Mouse (Mus musculus) heart, embryonic 16.5 days (tissue): ENCODE results near the gene Tsc22d2. TPM values are rescaled to one million over a fixed set of nuclear protein-coding genes. Genes with fewer than 3 reads are reported as not detected.

Experiments
- ATAC-seq: fragments of 200-750 bp; cut with Nextera tagmentation; replicated peaks from 2 replicates; pipeline ENCODE4 v1.8.0; 2017; ENCODE audit warnings: moderate number of reproducible peaks; ENCODE audit not compliant: insufficient read depth, low FRiP score; ENCODE audit errors: extremely low read depth
- H3K27ac ChIP-seq: fragments of 300-500 bp; sonication (generic); 2 replicates; pipeline ENCODE4 v1.5.1; 2014; ENCODE audit warnings: mild to moderate bottlenecking, low read length, control low read depth, moderate library complexity
- H3K27me3 ChIP-seq: fragments of 300-500 bp; sonication (generic); 2 replicates; pipeline ENCODE4 v1.6.1; 2014; ENCODE audit warnings: low read length, mixed read lengths; ENCODE audit not compliant: control insufficient read depth, insufficient read depth
- H3K36me3 ChIP-seq: fragments of 300-500 bp; sonication (generic); 2 replicates; pipeline ENCODE4 v1.6.1; 2014; ENCODE audit not compliant: control insufficient read depth, insufficient read depth
- H3K4me1 ChIP-seq: fragments of 300-500 bp; sonication (generic); 2 replicates; pipeline ENCODE4 v1.6.1; 2014; ENCODE audit warnings: low read length, mixed read lengths; ENCODE audit not compliant: control insufficient read depth, insufficient read depth
- H3K4me2 ChIP-seq: fragments of 300-500 bp; sonication (generic); 2 replicates; pipeline ENCODE4 v1.6.1; 2014; ENCODE audit warnings: low read depth, mild to moderate bottlenecking, control low read depth, low read length
- H3K4me3 ChIP-seq: fragments of 300-500 bp; sonication (generic); 2 replicates; pipeline ENCODE4 v1.5.1; 2014; ENCODE audit warnings: mild to moderate bottlenecking, control low read depth, low read length
- H3K9ac ChIP-seq: fragments of 300-500 bp; sonication (generic); 2 replicates; pipeline ENCODE4 v1.6.1; 2014; ENCODE audit warnings: low read length, control low read depth
- H3K9me3 ChIP-seq: fragments of 300-500 bp; sonication (generic); replicated peaks from 2 replicates; pipeline ENCODE4 v1.6.1; 2016; ENCODE audit warnings: low read length; ENCODE audit not compliant: control insufficient read depth
- WGBS: fragments of 180-500 bp; shearing (Covaris S2); extraction: QIAGEN DNeasy Blood & Tissue Kit; methylation state at CpG from one replicate; pipeline ENCODE4 v1.1.7; 2014; 5-methylcytosine and 5-hydroxymethylcytosine counted together
- polyA plus RNA-seq: library from polyadenylated mRNA; unstranded; fragments of >200 nt; fragmentation: Nextera tagmentation; extraction: Ambion mirVana; gene quantifications from 2 replicates; pipeline ENCODE4 v1.2.1, GENCODE M21; 2015

The Tsc22d2 gene
- polyA plus RNA-seq, 1 experiment from 2014 or later, result 8.7 TPM

DNA sequence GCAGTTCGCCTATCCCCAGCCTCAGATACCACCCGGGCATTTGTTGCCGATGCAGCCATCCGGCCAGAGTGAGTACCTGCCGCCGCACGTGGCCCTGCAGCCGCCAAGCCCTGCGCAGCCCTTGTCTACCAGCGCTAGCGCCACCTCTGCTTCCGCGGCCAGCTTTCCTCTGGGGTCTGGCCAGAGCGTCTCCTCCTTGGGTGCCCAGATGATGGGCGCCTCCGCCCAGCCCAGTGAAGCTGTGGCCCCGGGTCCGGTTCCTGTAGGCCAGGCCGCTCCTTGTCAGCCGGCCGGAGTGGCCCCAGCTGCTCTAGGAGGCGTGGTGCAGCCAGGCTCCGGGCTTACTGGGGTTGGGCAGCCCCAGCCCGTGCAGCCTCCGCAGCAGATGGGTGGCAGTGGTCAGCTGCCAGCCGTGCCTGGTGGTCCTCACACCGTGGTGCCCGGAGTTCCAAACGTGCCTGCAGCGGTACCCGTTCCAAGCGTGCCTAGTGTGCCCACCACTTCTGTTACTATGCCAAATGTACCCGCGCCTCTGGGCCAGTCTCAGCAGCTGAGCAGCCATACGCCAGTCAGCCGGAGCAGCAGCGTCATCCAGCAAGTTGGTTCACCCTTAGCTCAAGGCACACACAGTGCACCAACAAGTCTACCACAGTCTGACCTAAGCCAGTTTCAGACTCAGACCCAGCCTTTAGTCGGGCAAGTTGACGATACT lies 2.4 kb downstream of the Tsc22d2 start:
- Histone ChIP-seq H3K27ac (peak overlapping the region; percentile 100), H3K9me3 (no peaks in the 10 kb centered on the region), H3K4me3 (peak overlapping the region; percentile 77), H3K27me3 (no peaks in the 10 kb centered on the region), H3K36me3 (no peaks in the 10 kb centered on the region; the same call in 1 of the 2 replicates), H3K4me1 (peaks cover 5% of the 10 kb centered on the region; the same call in 1 of the 2 replicates), H3K4me2 (peak overlapping the region; percentile 70), H3K9ac (peak overlapping the region; percentile 99)
- peak; percentile 9; the same call in 1 of the 2 replicates for ATAC-seq
- WGBS, result under 1% methylated on average over 39 of the region's 39 CpGs

DNA sequence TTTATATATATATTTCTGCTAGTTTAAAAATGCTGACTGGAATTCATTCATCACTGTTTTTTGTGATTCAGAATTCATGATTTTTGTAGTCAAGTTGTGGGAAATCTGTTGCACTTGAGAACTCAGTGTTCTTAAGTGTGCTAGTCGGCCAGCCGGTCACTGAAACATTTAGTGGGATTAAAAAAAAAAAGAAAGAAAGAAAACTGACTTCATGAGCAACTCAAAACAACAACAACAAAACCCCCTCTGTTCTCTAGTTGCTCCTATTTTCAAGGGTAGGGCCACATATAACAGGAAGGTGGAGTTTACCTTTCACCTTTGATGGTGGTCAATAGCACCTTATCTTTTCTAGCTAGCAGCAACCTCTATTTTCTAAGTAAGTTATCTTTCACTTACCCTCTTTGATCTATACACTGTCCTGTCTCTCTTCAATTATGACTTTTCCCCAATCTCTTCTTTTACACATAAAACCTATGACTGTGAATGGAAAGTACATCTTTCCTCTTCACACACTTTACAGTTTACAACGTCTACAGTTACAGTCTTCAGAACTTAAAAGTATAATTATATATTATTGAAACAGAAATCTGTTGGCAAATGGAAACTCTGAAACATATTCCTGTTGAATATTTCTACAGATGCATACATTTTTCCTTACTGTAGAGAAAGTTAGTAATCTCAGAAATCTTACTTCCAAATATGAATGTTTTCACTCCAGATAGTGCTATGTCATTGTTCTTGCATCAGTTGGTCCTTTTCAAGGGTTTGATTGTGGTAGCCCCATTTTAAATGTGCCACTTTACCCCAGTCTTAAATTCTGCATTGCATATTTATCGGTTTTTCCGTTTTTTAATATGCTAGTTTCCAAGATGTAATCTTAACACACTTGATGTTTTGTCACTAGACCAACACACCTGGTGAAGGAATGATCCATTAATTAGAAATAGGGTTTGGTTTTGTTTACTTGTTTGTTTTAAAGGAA lies 4.5 kb downstream of the Tsc22d2 start:
- Histone ChIP-seq H3K9me3 (no peaks in the 10 kb centered on the region), H3K4me3 (peak overlapping the region; percentile 60), H3K9ac (peak overlapping the region; percentile 99), H3K4me1 (peaks cover 5% of the 10 kb centered on the region), H3K4me2 (peak overlapping the region; percentile 79), H3K36me3 (no peaks in the 10 kb centered on the region; the same call in 1 of the 2 replicates), H3K27ac (no peak overlapping the region), H3K27me3 (no peaks in the 10 kb centered on the region)
- 24% methylated on average over 5 of the region's 5 CpGs for WGBS
- no peak for ATAC-seq

DNA sequence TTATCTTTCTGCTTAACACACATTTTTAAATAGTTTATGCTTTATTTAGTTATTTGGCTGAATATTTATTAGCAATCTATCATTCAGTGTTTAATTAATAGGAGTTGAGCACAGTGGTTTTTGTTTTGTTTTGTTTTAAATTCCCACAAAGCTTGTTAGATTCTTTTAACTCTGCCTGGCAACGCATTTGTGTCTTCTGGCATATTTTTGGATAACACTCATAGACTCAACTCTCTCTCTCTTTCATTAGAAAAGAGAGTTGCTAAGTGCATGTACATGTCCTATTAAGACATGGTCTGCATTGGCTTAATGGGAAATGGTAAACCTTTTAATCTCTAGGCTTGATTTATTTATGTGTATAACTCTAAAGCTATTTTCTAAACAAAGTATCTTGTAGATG lies 14.3 kb downstream of the Tsc22d2 start:
- 67% methylated on average over 1 of the region's 1 CpGs for WGBS

DNA sequence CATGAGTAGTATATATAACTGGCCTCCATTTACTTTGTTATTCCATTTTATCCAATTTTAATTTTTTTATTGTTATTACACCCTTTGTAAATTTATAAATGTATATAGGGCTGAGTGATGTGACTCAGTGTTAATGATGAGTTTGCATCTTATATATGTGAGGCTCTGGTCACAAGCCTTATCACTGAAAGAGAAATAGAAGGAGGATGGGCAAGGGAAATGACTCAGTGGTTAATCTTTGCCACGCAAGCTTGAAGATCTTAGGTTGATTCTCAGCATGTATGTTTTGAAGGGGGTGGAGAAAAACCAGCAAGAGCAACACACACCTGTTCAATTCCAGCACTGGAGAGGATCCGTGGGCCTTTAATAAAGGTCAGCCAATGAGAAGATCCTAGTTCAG lies 19.9 kb downstream of the Tsc22d2 start:
- Histone ChIP-seq H3K27me3 (no peaks in the 10 kb centered on the region), H3K27ac (no peak overlapping the region), H3K4me3 (no peak overlapping the region), H3K9ac (no peak overlapping the region), H3K4me2 (no peak overlapping the region), H3K9me3 (no peaks in the 10 kb centered on the region), H3K4me1 (no peaks in the 10 kb centered on the region), H3K36me3 (peaks cover 6% of the 10 kb centered on the region)
- 83% methylated on average over 2 of the region's 2 CpGs for WGBS
- ATAC-seq, result no peak

More for the DNA sequence above, 14.3 kb downstream of the Tsc22d2 start:
- H3K9ac ChIP-seq, result no peak overlapping the region
- H3K36me3 ChIP-seq, result no peaks in the 10 kb centered on the region
- no peak for ATAC-seq
- no peaks in the 10 kb centered on the region for H3K27me3 ChIP-seq
- H3K4me3 ChIP-seq, result no peak overlapping the region
- no peaks in the 10 kb centered on the region for H3K9me3 ChIP-seq
- H3K27ac ChIP-seq, result no peak overlapping the region
- no peak overlapping the region for H3K4me2 ChIP-seq
- no peaks in the 10 kb centered on the region for H3K4me1 ChIP-seq

DNA sequence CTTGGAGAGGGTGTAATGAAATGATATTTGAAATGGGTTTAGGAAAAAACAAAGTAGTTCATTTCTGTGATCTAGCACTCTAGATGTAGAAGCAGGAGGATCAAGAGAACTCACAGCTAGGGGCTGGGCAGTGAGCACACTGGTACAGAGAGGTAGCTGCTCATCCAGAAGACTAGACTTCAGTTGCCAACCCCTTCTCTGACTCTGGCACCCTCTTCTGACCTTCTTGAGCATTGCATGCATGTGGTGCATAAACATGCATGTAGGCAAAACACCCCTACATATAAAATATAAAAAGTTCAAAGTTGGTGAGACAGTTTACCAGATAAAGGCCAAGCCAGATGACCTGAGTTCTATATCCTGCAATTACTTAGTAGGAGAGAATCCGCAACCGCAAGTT lies 33.7 kb downstream of the Tsc22d2 start:
- H3K4me3 ChIP-seq, result no peak overlapping the region

DNA sequence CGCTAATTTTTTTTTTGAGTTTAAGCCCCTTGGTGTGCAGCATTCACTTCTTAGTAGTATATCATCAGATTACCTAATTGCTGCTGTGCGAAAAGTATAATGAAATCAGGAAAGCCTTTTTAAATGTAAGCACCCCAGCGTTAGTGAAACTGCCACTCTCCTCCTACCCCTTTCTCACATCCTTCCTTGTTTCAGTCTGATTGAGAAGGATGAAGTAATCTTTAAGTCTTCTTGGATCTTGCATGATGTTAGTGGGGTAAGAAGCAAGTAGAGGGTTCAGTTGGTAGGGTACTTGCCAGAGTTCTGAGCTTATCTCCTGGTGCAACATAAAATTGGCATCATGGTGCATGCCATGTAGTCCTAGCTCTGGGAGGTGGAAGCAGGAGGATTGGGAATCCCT lies 35.0 kb downstream of the Tsc22d2 start:
- Histone ChIP-seq H3K4me3 (no peak overlapping the region), H3K4me1 (no peaks in the 10 kb centered on the region), H3K9me3 (no peaks in the 10 kb centered on the region), H3K27ac (no peak overlapping the region), H3K9ac (no peak overlapping the region), H3K27me3 (no peaks in the 10 kb centered on the region), H3K4me2 (no peak overlapping the region), H3K36me3 (no peaks in the 10 kb centered on the region)
- 94% methylated on average over 3 of the region's 3 CpGs for WGBS
- no peak for ATAC-seq

More for the DNA sequence above, 33.7 kb downstream of the Tsc22d2 start:
- Histone ChIP-seq H3K27me3 (no peaks in the 10 kb centered on the region), H3K27ac (no peak overlapping the region), H3K9ac (no peak overlapping the region), H3K36me3 (no peaks in the 10 kb centered on the region), H3K4me1 (no peaks in the 10 kb centered on the region), H3K4me2 (no peak overlapping the region), H3K9me3 (no peaks in the 10 kb centered on the region)
- 97% methylated on average over 2 of the region's 2 CpGs for WGBS
- no peak for ATAC-seq

DNA sequence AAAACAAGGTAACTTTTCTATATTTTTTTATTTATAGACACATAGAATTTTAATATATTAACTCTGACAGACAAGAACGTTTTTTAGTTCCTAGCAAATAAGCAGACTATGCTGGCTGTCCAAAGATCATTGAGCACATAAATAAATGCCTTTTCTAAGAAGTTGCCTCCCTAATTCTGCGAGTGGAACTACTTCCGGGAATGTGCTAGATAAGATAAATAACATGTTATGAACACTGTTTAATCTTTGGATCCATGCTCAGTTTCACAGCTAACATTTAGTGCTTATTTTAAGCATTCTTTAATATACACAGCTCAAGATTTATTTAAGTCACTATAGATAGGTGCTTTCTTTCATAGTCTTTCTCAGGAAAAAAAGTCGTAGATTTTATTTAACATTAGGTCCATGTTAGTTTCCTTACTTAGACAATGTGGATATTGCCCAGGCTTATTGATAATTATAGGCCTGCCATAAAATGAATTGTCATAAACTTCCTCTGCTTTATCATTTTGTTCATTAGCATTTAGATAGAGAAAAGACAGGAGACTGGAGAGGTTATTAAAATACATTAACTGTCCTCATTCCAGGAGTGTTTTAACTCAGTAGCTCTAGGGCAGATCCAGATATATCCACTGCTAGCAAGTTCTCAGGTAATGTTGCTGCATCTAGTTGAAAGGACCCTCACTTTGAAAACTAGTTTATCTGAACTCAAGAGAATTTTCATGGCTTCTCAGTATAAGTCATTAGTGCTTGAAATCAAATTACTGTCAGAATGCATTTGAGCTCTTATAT lies 40.1 kb downstream of the Tsc22d2 start:
- Histone ChIP-seq H3K36me3 (no peaks in the 10 kb centered on the region), H3K4me2 (no peak overlapping the region), H3K27me3 (no peaks in the 10 kb centered on the region), H3K9me3 (no peaks in the 10 kb centered on the region), H3K4me1 (no peaks in the 10 kb centered on the region), H3K9ac (no peak overlapping the region), H3K4me3 (no peak overlapping the region), H3K27ac (no peak overlapping the region)
- no peak for ATAC-seq
- WGBS, result 34% methylated on average over 4 of the region's 4 CpGs

DNA sequence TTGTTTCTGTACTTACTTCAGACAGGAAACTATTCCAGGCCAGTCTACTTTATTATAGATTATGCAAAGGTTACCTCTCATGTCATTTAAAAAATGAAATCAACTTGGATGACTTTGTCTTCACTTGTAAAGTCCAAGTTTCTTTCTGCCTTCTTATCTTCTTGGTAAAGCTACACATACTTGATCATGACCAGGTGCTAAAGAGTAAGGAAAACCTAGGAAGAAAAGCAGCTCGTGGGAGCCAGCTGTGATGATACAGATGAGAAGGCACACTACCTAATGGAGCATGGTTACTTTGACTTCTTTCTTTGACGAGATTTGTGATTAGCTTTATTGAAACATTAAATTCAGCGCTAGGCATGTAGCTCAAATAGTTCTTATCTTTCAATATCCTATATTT lies 40.7 kb downstream of the Tsc22d2 start:
- Histone ChIP-seq H3K27me3 (no peaks in the 10 kb centered on the region), H3K9ac (no peak overlapping the region), H3K4me2 (no peak overlapping the region), H3K9me3 (no peaks in the 10 kb centered on the region), H3K4me1 (no peaks in the 10 kb centered on the region), H3K27ac (no peak overlapping the region), H3K36me3 (peaks cover 4% of the 10 kb centered on the region), H3K4me3 (no peak overlapping the region)
- no peak for ATAC-seq
- 72% methylated on average over 3 of the region's 3 CpGs for WGBS
